Mouse (Mus musculus) ovary, postnatal 14 days (tissue): ENCODE data around the gene Nup93.
A peak's percentile ranks its signal among the peaks of the same experiment; 100 is the strongest.

Experiments used
- DNase-seq: peaks from one replicate; pipeline ENCODE4 v3.0.0; 2022; ENCODE audit warnings: low spot score

The Nup93 gene

GRCm38 (mm10) chr8:94186542-94186941 is 27.8 kb upstream of the Nup93 start:
- peak; percentile 62 for DNase-seq

GRCm38 (mm10) chr8:94187290-94188002 is 26.9 kb upstream of the Nup93 start:
- DNase-seq, result no peak

- DNase-seq, result peak; percentile 51
These were observed 24.9 kb upstream of the Nup93 start for GRCm38 (mm10) chr8:94189275-94190031.

GRCm38 (mm10) chr8:94191101-94191691 is 23.2 kb upstream of the Nup93 start:
- DNase-seq, result no peak

- no peak for DNase-seq
These were observed 21.4 kb upstream of the Nup93 start for GRCm38 (mm10) chr8:94192926-94193325.

GRCm38 (mm10) chr8:94194591-94195223 is 19.7 kb upstream of the Nup93 start:
- no peak for DNase-seq

GRCm38 (mm10) chr8:94199202-94199869 is 15.0 kb upstream of the Nup93 start:
- peak; percentile 71 for DNase-seq

- DNase-seq, result no peak
These were observed 10.3 kb upstream of the Nup93 start for GRCm38 (mm10) chr8:94204043-94204442.

GRCm38 (mm10) chr8:94205736-94206135 is 8.6 kb upstream of the Nup93 start:
- DNase-seq, result peak; percentile 72

GRCm38 (mm10) chr8:94206256-94206655 is 8.1 kb upstream of the Nup93 start:
- DNase-seq, result no peak

- no peak for DNase-seq
These were observed 6.9 kb upstream of the Nup93 start for GRCm38 (mm10) chr8:94207491-94207890.

- DNase-seq, result no peak
These were observed 4.7 kb upstream of the Nup93 start for GRCm38 (mm10) chr8:94209639-94210038.

- DNase-seq, result no peak
These were observed 4.1 kb upstream of the Nup93 start for GRCm38 (mm10) chr8:94210225-94210624.

GRCm38 (mm10) chr8:94213819-94214218 is 545 bp upstream of the Nup93 start:
- no peak for DNase-seq

- DNase-seq, result no peak
These were observed 13.1 kb downstream of the Nup93 start for GRCm38 (mm10) chr8:94227381-94227939.

GRCm38 (mm10) chr8:94240240-94240751 is 25.9 kb downstream of the Nup93 start:
- no peak for DNase-seq

GRCm38 (mm10) chr8:94249836-94250435 is 35.6 kb downstream of the Nup93 start:
- no peak for DNase-seq

- DNase-seq, result no peak
These were observed 44.5 kb downstream of the Nup93 start for GRCm38 (mm10) chr8:94258881-94259280.

- DNase-seq, result no peak
These were observed 48.4 kb downstream of the Nup93 start for GRCm38 (mm10) chr8:94262626-94263297.
